Mouse (Mus musculus): Measurements from ENCODE around the gene Ppil4. TPM values are rescaled to one million over a fixed set of nuclear protein-coding genes. Genes with fewer than 3 reads are reported as not detected.
"Not testable (repeated sequence)": the region's sequence is repeated elsewhere in the genome, so short reads cannot be mapped to it uniquely, and the experiment has no call there.

The Ppil4 gene
- 12.3 and 15.6 TPM in 2 replicates for polyA plus RNA-seq (2012; ENCODE audit: insufficient read depth, insufficient read length, missing spikeins)

- Histone ChIP-seq H3K4me3 (ENCODE audit: insufficient read depth, low read depth, low read length) (peak within 1 kb of the TSS; percentile 89), H3K27ac (replicated peaks; ENCODE audit: low read depth, low read length) (peak within 1 kb of the TSS; percentile 70), H3K4me1 (ENCODE audit: control insufficient read depth, insufficient read depth, insufficient read length, low read length) (no peaks in the 10 kb centered on the region; the same call in 1 of the 2 replicates)
Observed at GRCm38 (mm10) chr10:7792751-7793385, at the start of gene Ppil4, which contains the start of gene Ginm1. TSS of gene Ppil4 (plus strand) at chr10:7792891. TSS of gene Ginm1 (minus strand) at chr10:7792824.

- not testable (repeated sequence) for H3K27ac ChIP-seq (replicated peaks; ENCODE audit: low read depth, low read length); H3K4me1 ChIP-seq (ENCODE audit: control insufficient read depth, insufficient read depth, insufficient read length, low read length); H3K4me3 ChIP-seq (ENCODE audit: insufficient read depth, low read depth, low read length)
Observed at GRCm38 (mm10) chr10:7745528-7745927, 47.2 kb upstream of the Ppil4 start.

GRCm38 (mm10) chr10:7748752-7749151 lies 43.9 kb upstream of the Ppil4 start:
- Histone ChIP-seq H3K4me1 (ENCODE audit: control insufficient read depth, insufficient read depth, insufficient read length, low read length) (no peaks in the 10 kb centered on the region), H3K27ac (replicated peaks; ENCODE audit: low read depth, low read length) (no peak overlapping the region), H3K4me3 (ENCODE audit: insufficient read depth, low read depth, low read length) (no peak overlapping the region)

GRCm38 (mm10) chr10:7757544-7757943 lies 35.1 kb upstream of the Ppil4 start:
- no peaks in the 10 kb centered on the region for H3K4me1 ChIP-seq (ENCODE audit: control insufficient read depth, insufficient read depth, insufficient read length, low read length)
- H3K4me3 ChIP-seq (ENCODE audit: insufficient read depth, low read depth, low read length) = no peak overlapping the region
- no peak overlapping the region for H3K27ac ChIP-seq (replicated peaks; ENCODE audit: low read depth, low read length)

GRCm38 (mm10) chr10:7772346-7772745 lies 20.3 kb upstream of the Ppil4 start:
- H3K27ac ChIP-seq (replicated peaks; ENCODE audit: low read depth, low read length) = no peak overlapping the region
- H3K4me1 ChIP-seq (ENCODE audit: control insufficient read depth, insufficient read depth, insufficient read length, low read length) = peaks cover 2% of the 10 kb centered on the region; the same call in 1 of the 2 replicates
- H3K4me3 ChIP-seq (ENCODE audit: insufficient read depth, low read depth, low read length) = no peak overlapping the region

GRCm38 (mm10) chr10:7772769-7773168 lies 19.9 kb upstream of the Ppil4 start:
- Histone ChIP-seq H3K4me3 (ENCODE audit: insufficient read depth, low read depth, low read length) (no peak overlapping the region), H3K27ac (replicated peaks; ENCODE audit: low read depth, low read length) (no peak overlapping the region), H3K4me1 (ENCODE audit: control insufficient read depth, insufficient read depth, insufficient read length, low read length) (peaks cover 2% of the 10 kb centered on the region; the same call in 1 of the 2 replicates)

GRCm38 (mm10) chr10:7775421-7775820 lies 17.3 kb upstream of the Ppil4 start:
- no peak overlapping the region for H3K4me3 ChIP-seq (ENCODE audit: insufficient read depth, low read depth, low read length)
- peaks cover 2% of the 10 kb centered on the region for H3K4me1 ChIP-seq (ENCODE audit: control insufficient read depth, insufficient read depth, insufficient read length, low read length)
- H3K27ac ChIP-seq (replicated peaks; ENCODE audit: low read depth, low read length) = no peak overlapping the region

GRCm38 (mm10) chr10:7778361-7778760 lies 14.3 kb upstream of the Ppil4 start:
- H3K4me3 ChIP-seq (ENCODE audit: insufficient read depth, low read depth, low read length) = peak overlapping the region; percentile 36; the same call in 1 of the 2 replicates
- H3K4me1 ChIP-seq (ENCODE audit: control insufficient read depth, insufficient read depth, insufficient read length, low read length) = peaks cover 2% of the 10 kb centered on the region
- peak overlapping the region; percentile 83 for H3K27ac ChIP-seq (replicated peaks; ENCODE audit: low read depth, low read length)

- Histone ChIP-seq H3K4me3 (ENCODE audit: insufficient read depth, low read depth, low read length) (peak overlapping the region; percentile 97), H3K27ac (replicated peaks; ENCODE audit: low read depth, low read length) (peak overlapping the region; percentile 97)
Observed at GRCm38 (mm10) chr10:7779751-7780237, 12.9 kb upstream of the Ppil4 start.

GRCm38 (mm10) chr10:7780238-7781176 lies 12.2 kb upstream of the Ppil4 start:
- peaks cover 2% of the 10 kb centered on the region for H3K4me1 ChIP-seq (ENCODE audit: control insufficient read depth, insufficient read depth, insufficient read length, low read length)
- peak overlapping the region; percentile 97 for H3K27ac ChIP-seq (replicated peaks; ENCODE audit: low read depth, low read length)
- peak overlapping the region; percentile 97 for H3K4me3 ChIP-seq (ENCODE audit: insufficient read depth, low read depth, low read length)

More at GRCm38 (mm10) chr10:7779751-7780237, 12.9 kb upstream of the Ppil4 start:
- H3K4me1 ChIP-seq (ENCODE audit: control insufficient read depth, insufficient read depth, insufficient read length, low read length) = peaks cover 2% of the 10 kb centered on the region

- Histone ChIP-seq H3K4me1 (ENCODE audit: control insufficient read depth, insufficient read depth, insufficient read length, low read length) (peaks cover 2% of the 10 kb centered on the region), H3K4me3 (ENCODE audit: insufficient read depth, low read depth, low read length) (peak overlapping the region; percentile 53), H3K27ac (replicated peaks; ENCODE audit: low read depth, low read length) (peak overlapping the region; percentile 64; the same call in 1 of the 2 replicates)
Observed at GRCm38 (mm10) chr10:7781214-7781613, 11.5 kb upstream of the Ppil4 start.

GRCm38 (mm10) chr10:7787319-7787718 lies 5.4 kb upstream of the Ppil4 start:
- Histone ChIP-seq H3K4me1 (ENCODE audit: control insufficient read depth, insufficient read depth, insufficient read length, low read length) (no peaks in the 10 kb centered on the region), H3K27ac (replicated peaks; ENCODE audit: low read depth, low read length) (no peak overlapping the region), H3K4me3 (ENCODE audit: insufficient read depth, low read depth, low read length) (no peak overlapping the region)

GRCm38 (mm10) chr10:7792254-7792750 lies 389 bp upstream of the Ppil4 start:
- Histone ChIP-seq H3K27ac (replicated peaks; ENCODE audit: low read depth, low read length) (peak overlapping the region; percentile 64), H3K4me1 (ENCODE audit: control insufficient read depth, insufficient read depth, insufficient read length, low read length) (no peaks in the 10 kb centered on the region; the same call in 1 of the 2 replicates), H3K4me3 (ENCODE audit: insufficient read depth, low read depth, low read length) (peak overlapping the region; percentile 89)

- H3K4me3 ChIP-seq (ENCODE audit: insufficient read depth, low read depth, low read length) = no peak overlapping the region
- no peaks in the 10 kb centered on the region for H3K4me1 ChIP-seq (ENCODE audit: control insufficient read depth, insufficient read depth, insufficient read length, low read length)
- no peak overlapping the region for H3K27ac ChIP-seq (replicated peaks; ENCODE audit: low read depth, low read length)
Observed at GRCm38 (mm10) chr10:7801258-7801657, 8.6 kb downstream of the Ppil4 start.
